Mouse (Mus musculus): ENCODE data around the gene Cyp1a1.

DNA sequence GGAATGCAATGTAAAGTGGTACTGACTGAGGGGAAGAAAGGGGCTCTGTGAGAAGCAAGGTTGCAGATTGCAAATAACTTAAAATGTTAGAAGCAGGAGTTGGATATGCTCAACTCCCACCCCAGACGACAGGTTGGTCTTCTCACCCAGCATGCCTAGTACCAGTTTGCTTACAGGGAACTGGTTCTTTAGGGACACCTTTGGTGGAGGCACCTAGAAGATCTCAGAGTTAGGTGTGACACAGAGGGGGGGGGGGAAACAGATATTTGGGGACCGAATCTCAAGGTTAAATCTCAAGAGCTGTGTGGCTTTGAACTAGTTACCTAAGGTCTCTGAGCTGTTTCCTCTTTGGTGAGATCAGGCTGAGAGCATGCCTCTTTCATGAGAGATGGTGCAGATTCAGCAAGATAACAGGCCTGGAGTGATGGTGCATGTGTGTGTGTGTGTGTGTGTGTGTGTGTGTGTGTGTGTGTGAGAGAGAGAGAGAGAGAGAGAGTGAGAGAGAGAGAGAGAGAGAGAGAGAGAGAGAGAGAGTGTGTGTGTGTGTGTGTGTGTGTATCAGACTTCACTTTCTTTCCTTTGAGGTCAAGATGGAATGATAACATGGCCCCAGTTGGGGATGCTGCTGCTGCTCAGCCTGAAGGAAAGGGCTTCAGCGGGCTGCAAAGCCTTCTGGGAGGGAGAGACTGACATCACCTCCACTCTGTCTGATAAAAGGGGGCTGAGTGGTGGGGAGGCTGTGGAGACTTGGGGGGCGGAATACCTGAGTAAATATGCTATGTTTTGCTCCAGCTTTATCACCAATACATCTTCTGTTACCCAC, 40.2 kb upstream of the Cyp1a1 start:
- TF ChIP-seq POLR2A (IDR thresholded peaks at IDR 0.05; ENCODE audit: low read depth, low read length): no peak
- no peak for TF ChIP-seq CTCF (IDR thresholded peaks at IDR 0.05; ENCODE audit: extremely low read depth, insufficient read depth, insufficient read length, insufficient replicate concordance)
